Mouse (Mus musculus) c-Kit-positive CD71-positive TER-119-negative erythroid progenitor cells, embryonic 14.5 days (primary cell): ENCODE measurements around the gene Gkap1.

Source experiments
- DNase-seq: peaks from one replicate; pipeline ENCODE4 v3.0.0-alpha.2; 2013; ENCODE audit warnings: low read depth

Gkap1 gene

GRCm38 (mm10) chr13:58263546-58263945 is 12.0 kb downstream of the Gkap1 start:
- no peak for DNase-seq

- no peak for DNase-seq
Measured at GRCm38 (mm10) chr13:58261674-58262073, 13.8 kb downstream of the Gkap1 start.

- DNase-seq, result no peak
Measured at GRCm38 (mm10) chr13:58253268-58253667, 22.2 kb downstream of the Gkap1 start.

- no peak for DNase-seq
Measured at GRCm38 (mm10) chr13:58248957-58249356, 26.5 kb downstream of the Gkap1 start.

GRCm38 (mm10) chr13:58236536-58236935 is 39.0 kb downstream of the Gkap1 start:
- DNase-seq, result no peak

- DNase-seq, result no peak
Measured at GRCm38 (mm10) chr13:58232611-58233010, 42.9 kb downstream of the Gkap1 start.

GRCm38 (mm10) chr13:58232070-58232469 is 43.4 kb downstream of the Gkap1 start:
- no peak for DNase-seq

- peak; percentile 10 for DNase-seq
Measured at GRCm38 (mm10) chr13:58228624-58229023, 46.9 kb downstream of the Gkap1 start.

- no peak for DNase-seq
Measured at GRCm38 (mm10) chr13:58225694-58226093, 49.8 kb downstream of the Gkap1 start.

- DNase-seq, result no peak
Measured at GRCm38 (mm10) chr13:58220206-58220605, 55.3 kb downstream of the Gkap1 start.

GRCm38 (mm10) chr13:58217536-58217935 is 58.0 kb downstream of the Gkap1 start:
- DNase-seq, result no peak

GRCm38 (mm10) chr13:58216395-58216794 is 59.1 kb downstream of the Gkap1 start:
- DNase-seq, result no peak

- DNase-seq, result peak; percentile 77
Measured at GRCm38 (mm10) chr13:58215592-58216341, 59.7 kb downstream of the Gkap1 start, which contains the start of gene Ubqln1. Gene Ubqln1, minus strand, starts transcription at chr13:58215653.

- no peak for DNase-seq
Measured at GRCm38 (mm10) chr13:58215253-58215591, 60.3 kb downstream of the Gkap1 start.

- DNase-seq, result peak; percentile 34
Measured at GRCm38 (mm10) chr13:58214346-58215252, 60.9 kb downstream of the Gkap1 start.

GRCm38 (mm10) chr13:58213801-58214200 is 61.7 kb downstream of the Gkap1 start:
- no peak for DNase-seq

- DNase-seq, result no peak
Measured at GRCm38 (mm10) chr13:58212530-58212929, 63.0 kb downstream of the Gkap1 start.

GRCm38 (mm10) chr13:58210441-58210840 is 65.1 kb downstream of the Gkap1 start:
- DNase-seq, result no peak

GRCm38 (mm10) chr13:58206084-58206483 is 69.4 kb downstream of the Gkap1 start:
- DNase-seq, result no peak

GRCm38 (mm10) chr13:58204986-58205385 is 70.5 kb downstream of the Gkap1 start:
- DNase-seq, result no peak

- no peak for DNase-seq
Measured at GRCm38 (mm10) chr13:58204202-58204601, 71.3 kb downstream of the Gkap1 start.

GRCm38 (mm10) chr13:58202903-58203302 is 72.6 kb downstream of the Gkap1 start:
- DNase-seq, result no peak

GRCm38 (mm10) chr13:58201908-58202307 is 73.6 kb downstream of the Gkap1 start:
- no peak for DNase-seq
